Mouse (Mus musculus) bone marrow, adult 2 months (tissue): ENCODE data around the gene Stt3b.

Source experiments
- CTCF ChIP-seq: fragments of 200-500 bp; IDR thresholded peaks from 2 replicates; pipeline ENCODE4 v1.5.1; 2011; ENCODE audit warnings: low read length, control low read depth; ENCODE audit not compliant: control insufficient read depth, insufficient read depth
- POLR2A ChIP-seq: fragments of 200-500 bp; IDR thresholded peaks from 2 replicates; pipeline ENCODE4 v1.6.1; 2011; ENCODE audit warnings: low read depth, mild to moderate bottlenecking, control low read depth, low read length, borderline replicate concordance; ENCODE audit not compliant: control insufficient read depth

- no peak for TF ChIP-seq POLR2A
- no peak for TF ChIP-seq CTCF
Measured at GRCm38 (mm10) chr9:115349106-115349505, 38.9 kb upstream of the Stt3b start.
